Mouse (Mus musculus) hindbrain, postnatal 0 days (tissue): ENCODE measurements at regions not wholly inside any gene's neighbourhood (a gene's known extent, or its start where the extent isn't known, plus 50 kb on each side); places are given as distances from the start of the nearest gene placed in this dataset.
A peak's percentile ranks its signal among the peaks of the same experiment; 100 is the strongest.

Source experiments
- ATAC-seq: fragments of 200-750 bp; cut with Nextera tagmentation; 2 replicates; pipeline ENCODE4 v1.8.0; 2017; ENCODE audit warnings: mild to moderate bottlenecking, moderate TSS enrichment, moderate library complexity
- DNase-seq: peaks from one replicate; pipeline ENCODE4 v3.0.0-alpha.2; 2015; ENCODE audit warnings: low spot score
- H3K27ac ChIP-seq: fragments of 300-500 bp; sonication (generic); 2 replicates; pipeline ENCODE4 v1.5.1; 2014; ENCODE audit warnings: mild to moderate bottlenecking
- H3K27me3 ChIP-seq: fragments of 300-500 bp; sonication (generic); 2 replicates; pipeline ENCODE4 v1.6.1; 2014; ENCODE audit warnings: low read length, mixed read lengths; ENCODE audit not compliant: insufficient read depth
- H3K36me3 ChIP-seq: fragments of 300-500 bp; sonication (generic); 2 replicates; pipeline ENCODE4 v1.6.1; 2014; ENCODE audit warnings: low read length, mixed read lengths; ENCODE audit not compliant: insufficient read depth
- H3K4me1 ChIP-seq: fragments of 300-500 bp; sonication (generic); 2 replicates; pipeline ENCODE4 v1.6.1; 2014; ENCODE audit warnings: antibody characterized with exemption, low read length, mixed read lengths; ENCODE audit not compliant: insufficient read depth
- H3K4me2 ChIP-seq: fragments of 300-500 bp; sonication (generic); 2 replicates; pipeline ENCODE4 v1.6.1; 2014; ENCODE audit warnings: low read depth, mild to moderate bottlenecking, low read length, moderate library complexity, mixed read lengths
- H3K4me3 ChIP-seq: fragments of 300-500 bp; sonication (generic); 2 replicates; pipeline ENCODE4 v1.5.1; 2014; ENCODE audit warnings: low read length
- H3K9ac ChIP-seq: fragments of 300-500 bp; sonication (generic); replicated peaks from 2 replicates; pipeline ENCODE4 v1.6.1; 2014; ENCODE audit warnings: mild to moderate bottlenecking, low read length, moderate library complexity, mixed read lengths
- H3K9me3 ChIP-seq: fragments of 300-500 bp; sonication (generic); 2 replicates; pipeline ENCODE4 v1.6.1; 2016; ENCODE audit warnings: low read length, mixed read lengths
- CTCF ChIP-seq: IDR thresholded peaks from 2 replicates; pipeline ENCODE4 v1.5.1; 2016; ENCODE audit warnings: antibody characterized with exemption, control low read depth, low read depth
- WGBS: fragments of 180-500 bp; shearing (Covaris S2); extraction: QIAGEN DNeasy Blood & Tissue Kit; methylation state at CpG from one replicate; pipeline ENCODE4 v1.1.7; 2014; 5-methylcytosine and 5-hydroxymethylcytosine counted together

GRCm38 (mm10) chr17:79798361-79798760, 83.5 kb upstream of the Cyp1b1 start:
- H3K4me1 ChIP-seq = no peaks in the 10 kb centered on the region
- WGBS = 83% methylated on average over 6 of the region's 6 CpGs
- H3K4me3 ChIP-seq = no peak overlapping the region
- H3K9me3 ChIP-seq = no peaks in the 10 kb centered on the region
- no peak for TF ChIP-seq CTCF
- H3K36me3 ChIP-seq = no peaks in the 10 kb centered on the region
- no peak overlapping the region for H3K4me2 ChIP-seq
- no peak overlapping the region for H3K27ac ChIP-seq
- ATAC-seq (no peak), DNase-seq (no peak)
- H3K9ac ChIP-seq = no peak overlapping the region
- no peaks in the 10 kb centered on the region for H3K27me3 ChIP-seq

GRCm38 (mm10) chr17:79790166-79790565, 75.3 kb upstream of the Cyp1b1 start:
- ATAC-seq (no peak), DNase-seq (no peak)
- 70% methylated on average over 7 of the region's 7 CpGs for WGBS
- H3K9ac ChIP-seq = no peak overlapping the region
- H3K27ac ChIP-seq = no peak overlapping the region
- no peaks in the 10 kb centered on the region for H3K4me1 ChIP-seq
- H3K36me3 ChIP-seq = no peaks in the 10 kb centered on the region
- no peaks in the 10 kb centered on the region for H3K9me3 ChIP-seq
- no peak overlapping the region for H3K4me3 ChIP-seq
- no peak overlapping the region for H3K4me2 ChIP-seq
- H3K27me3 ChIP-seq = no peaks in the 10 kb centered on the region
- no peak for TF ChIP-seq CTCF

- Histone ChIP-seq H3K4me1 (no peaks in the 10 kb centered on the region), H3K9me3 (no peaks in the 10 kb centered on the region), H3K27ac (no peak overlapping the region), H3K9ac (no peak overlapping the region), H3K36me3 (no peaks in the 10 kb centered on the region), H3K4me2 (no peak overlapping the region), H3K4me3 (no peak overlapping the region), H3K27me3 (no peaks in the 10 kb centered on the region)
- DNase-seq = no peak
- WGBS = 90% methylated on average over 2 of the region's 2 CpGs
- ATAC-seq = no peak
- no peak for TF ChIP-seq CTCF
These were observed 72.3 kb upstream of the Cyp1b1 start for GRCm38 (mm10) chr17:79787201-79787600.

GRCm38 (mm10) chr17:79786691-79787090, 71.8 kb upstream of the Cyp1b1 start:
- Histone ChIP-seq H3K4me2 (no peak overlapping the region), H3K9me3 (no peaks in the 10 kb centered on the region), H3K36me3 (no peaks in the 10 kb centered on the region), H3K27me3 (no peaks in the 10 kb centered on the region), H3K4me3 (no peak overlapping the region), H3K4me1 (no peaks in the 10 kb centered on the region), H3K27ac (no peak overlapping the region), H3K9ac (no peak overlapping the region)
- no peak for ATAC-seq
- no peak for TF ChIP-seq CTCF
- 69% methylated on average over 5 of the region's 5 CpGs for WGBS
- no peak for DNase-seq

GRCm38 (mm10) chr17:79786270-79786669, 71.4 kb upstream of the Cyp1b1 start:
- ATAC-seq = no peak
- Histone ChIP-seq H3K27ac (no peak overlapping the region), H3K9ac (no peak overlapping the region), H3K4me1 (no peaks in the 10 kb centered on the region), H3K36me3 (no peaks in the 10 kb centered on the region), H3K4me3 (no peak overlapping the region), H3K27me3 (no peaks in the 10 kb centered on the region), H3K4me2 (no peak overlapping the region), H3K9me3 (no peaks in the 10 kb centered on the region)
- 92% methylated on average over 5 of the region's 5 CpGs for WGBS
- DNase-seq = no peak
- TF ChIP-seq CTCF = no peak

GRCm38 (mm10) chr17:79784256-79784870, 69.5 kb upstream of the Cyp1b1 start:
- no peak overlapping the region for H3K27ac ChIP-seq
- WGBS = 85% methylated on average over 6 of the region's 6 CpGs

GRCm38 (mm10) chr17:79781733-79782663, 67.1 kb upstream of the Cyp1b1 start:
- Histone ChIP-seq H3K27me3 (no peaks in the 10 kb centered on the region), H3K36me3 (no peaks in the 10 kb centered on the region), H3K4me3 (no peak overlapping the region), H3K4me2 (no peak overlapping the region), H3K4me1 (no peaks in the 10 kb centered on the region), H3K9me3 (no peaks in the 10 kb centered on the region), H3K27ac (no peak overlapping the region), H3K9ac (no peak overlapping the region)
- DNase-seq (peak; percentile 33), ATAC-seq (no peak)
- 90% methylated on average over 13 of the region's 13 CpGs for WGBS
- TF ChIP-seq CTCF = no peak

More at GRCm38 (mm10) chr17:79784256-79784870, 69.5 kb upstream of the Cyp1b1 start:
- Histone ChIP-seq H3K9ac (no peak overlapping the region), H3K9me3 (no peaks in the 10 kb centered on the region), H3K27me3 (no peaks in the 10 kb centered on the region), H3K4me1 (no peaks in the 10 kb centered on the region), H3K4me3 (no peak overlapping the region), H3K4me2 (no peak overlapping the region), H3K36me3 (no peaks in the 10 kb centered on the region)
- TF ChIP-seq CTCF = no peak
- no peak for ATAC-seq
- no peak for DNase-seq
